Mouse (Mus musculus): ENCODE data around the gene Rnf8. TPM values are rescaled to one million over a fixed set of nuclear protein-coding genes. Genes with fewer than 3 reads are reported as not detected.

Gene Rnf8
- polyA plus RNA-seq, 1 experiment from 2014 or later: 98.2 TPM

GRCm38 (mm10) chr17:29628946-29629345, 14.4 kb downstream of the Rnf8 start:
- Histone ChIP-seq H3K36me3 (peaks cover 94% of the 10 kb centered on the region), H3K27ac (replicated peaks) (no peak overlapping the region), H3K27me3 (no peaks in the 10 kb centered on the region), H3K4me3 (no peak overlapping the region), H3K4me2 (replicated peaks) (no peak overlapping the region), H3K9me3 (no peaks in the 10 kb centered on the region), H3K4me1 (no peaks in the 10 kb centered on the region), H3K9ac (replicated peaks) (no peak overlapping the region)
- ATAC-seq (ENCODE audit: low FRiP score, low read depth): no peak
- 91% methylated on average over 5 of the region's 5 CpGs for WGBS

DNA sequence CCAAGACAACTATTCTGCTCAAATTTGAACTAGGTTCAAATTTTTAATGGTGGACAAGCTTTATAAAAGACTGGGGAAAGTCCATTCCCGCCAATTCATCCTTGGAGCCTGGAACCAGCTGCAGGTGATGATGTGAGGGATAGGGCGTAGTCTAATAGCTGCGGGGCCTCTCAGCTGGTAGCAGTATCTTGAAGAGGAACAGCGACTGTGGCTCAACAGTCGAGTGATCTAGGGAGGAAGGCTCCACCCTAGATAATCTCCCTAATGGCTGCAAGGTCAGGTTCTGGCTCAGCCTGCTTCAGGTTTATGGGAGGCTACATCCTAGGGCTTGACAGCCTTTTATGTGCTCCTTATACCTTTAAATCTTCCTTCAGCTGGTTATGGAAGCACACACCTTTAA, 15.0 kb downstream of the Rnf8 start:
- H3K4me3 ChIP-seq: no peak overlapping the region
- H3K36me3 ChIP-seq: peaks cover 94% of the 10 kb centered on the region
- no peaks in the 10 kb centered on the region for H3K4me1 ChIP-seq
- no peaks in the 10 kb centered on the region for H3K27me3 ChIP-seq
- no peak overlapping the region for H3K27ac ChIP-seq (replicated peaks)
- H3K9me3 ChIP-seq: no peaks in the 10 kb centered on the region
- WGBS: 89% methylated on average over 5 of the region's 5 CpGs
- no peak overlapping the region for H3K9ac ChIP-seq (replicated peaks)
- no peak for ATAC-seq (ENCODE audit: low FRiP score, low read depth)
- no peak overlapping the region for H3K4me2 ChIP-seq (replicated peaks)

DNA sequence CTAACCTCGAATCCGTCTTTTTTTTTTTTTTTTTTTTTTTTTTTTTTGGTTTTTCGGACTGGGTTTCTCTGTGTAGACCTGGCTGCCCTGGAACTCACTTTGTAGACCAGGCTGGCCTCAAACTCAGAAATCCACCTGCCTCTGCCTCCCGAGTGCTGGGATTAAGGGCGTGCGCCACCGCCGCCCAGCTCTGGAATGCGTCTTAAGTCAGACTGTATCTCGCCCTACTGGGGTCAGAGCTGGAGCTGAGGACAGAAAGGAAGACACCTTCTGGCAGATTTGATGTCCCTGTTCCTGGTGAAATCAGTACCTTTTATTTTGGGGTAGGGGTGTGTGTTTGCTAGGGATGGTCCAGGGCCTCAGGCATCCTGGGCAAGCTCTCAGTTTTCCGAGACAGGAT, 17.7 kb downstream of the Rnf8 start:
- H3K27ac ChIP-seq (replicated peaks): no peak overlapping the region
- H3K36me3 ChIP-seq: peaks cover 92% of the 10 kb centered on the region
- H3K4me1 ChIP-seq: no peaks in the 10 kb centered on the region
- 97% methylated on average over 11 of the region's 11 CpGs for WGBS
- H3K9me3 ChIP-seq: no peaks in the 10 kb centered on the region
- ATAC-seq (ENCODE audit: low FRiP score, low read depth): no peak
- H3K9ac ChIP-seq (replicated peaks): no peak overlapping the region
- H3K27me3 ChIP-seq: no peaks in the 10 kb centered on the region
- H3K4me2 ChIP-seq (replicated peaks): no peak overlapping the region
- H3K4me3 ChIP-seq: no peak overlapping the region

GRCm38 (mm10) chr17:29635492-29635891, 20.9 kb downstream of the Rnf8 start:
- Histone ChIP-seq H3K4me2 (replicated peaks) (no peak overlapping the region), H3K36me3 (peaks cover 86% of the 10 kb centered on the region), H3K4me1 (no peaks in the 10 kb centered on the region), H3K27ac (replicated peaks) (no peak overlapping the region), H3K9ac (replicated peaks) (no peak overlapping the region), H3K4me3 (no peak overlapping the region), H3K27me3 (no peaks in the 10 kb centered on the region), H3K9me3 (no peaks in the 10 kb centered on the region)
- no peak for ATAC-seq (ENCODE audit: low FRiP score, low read depth)
- WGBS: 92% methylated on average over 8 of the region's 8 CpGs

- H3K9ac ChIP-seq (replicated peaks): no peak overlapping the region
- no peak overlapping the region for H3K4me2 ChIP-seq (replicated peaks)
- no peak overlapping the region for H3K4me3 ChIP-seq
- H3K27ac ChIP-seq (replicated peaks): no peak overlapping the region
- WGBS: 78% methylated on average over 5 of the region's 5 CpGs
- no peaks in the 10 kb centered on the region for H3K9me3 ChIP-seq
- ATAC-seq (ENCODE audit: low FRiP score, low read depth): no peak
- peaks cover 86% of the 10 kb centered on the region for H3K36me3 ChIP-seq
- no peaks in the 10 kb centered on the region for H3K27me3 ChIP-seq
- no peaks in the 10 kb centered on the region for H3K4me1 ChIP-seq
Observed at GRCm38 (mm10) chr17:29636118-29636517, 21.5 kb downstream of the Rnf8 start.

GRCm38 (mm10) chr17:29637377-29637776, 22.8 kb downstream of the Rnf8 start:
- Histone ChIP-seq H3K9ac (replicated peaks) (no peak overlapping the region), H3K4me2 (replicated peaks) (no peak overlapping the region), H3K9me3 (no peaks in the 10 kb centered on the region), H3K27ac (replicated peaks) (no peak overlapping the region), H3K36me3 (peaks cover 88% of the 10 kb centered on the region), H3K27me3 (no peaks in the 10 kb centered on the region), H3K4me1 (no peaks in the 10 kb centered on the region), H3K4me3 (no peak overlapping the region)
- WGBS: 95% methylated on average over 4 of the region's 4 CpGs
- ATAC-seq (ENCODE audit: low FRiP score, low read depth): no peak

GRCm38 (mm10) chr17:29637895-29638294, 23.3 kb downstream of the Rnf8 start:
- peaks cover 89% of the 10 kb centered on the region for H3K36me3 ChIP-seq
- H3K4me3 ChIP-seq: no peak overlapping the region
- no peaks in the 10 kb centered on the region for H3K4me1 ChIP-seq
- H3K9ac ChIP-seq (replicated peaks): 0 out of 2 replicates have a peak overlapping the region, but pooled peaks have one; percentile 2
- no peak overlapping the region for H3K4me2 ChIP-seq (replicated peaks)
- 87% methylated on average over 8 of the region's 8 CpGs for WGBS
- H3K27me3 ChIP-seq: no peaks in the 10 kb centered on the region
- H3K9me3 ChIP-seq: no peaks in the 10 kb centered on the region
- ATAC-seq (ENCODE audit: low FRiP score, low read depth): no peak
- H3K27ac ChIP-seq (replicated peaks): no peak overlapping the region

DNA sequence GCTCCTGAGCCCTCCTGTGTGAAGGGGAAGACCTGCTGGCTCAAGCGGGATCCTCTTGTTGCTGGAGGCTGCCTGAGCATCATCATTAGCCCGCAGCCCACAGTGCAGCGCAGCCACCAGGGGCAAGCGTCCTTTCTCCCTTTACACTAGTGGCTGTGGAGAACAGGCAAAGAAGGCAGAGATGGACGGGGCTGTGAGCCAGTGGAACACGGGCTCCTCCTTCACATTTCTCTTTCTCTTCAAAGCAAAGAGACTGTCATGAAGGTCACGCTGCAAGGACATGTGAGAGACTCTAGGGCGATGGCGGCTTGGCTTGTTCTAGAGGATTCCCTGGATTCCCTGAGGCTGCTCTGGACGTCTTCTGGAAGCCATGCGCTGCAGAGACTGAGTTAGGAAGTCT, 26.4 kb downstream of the Rnf8 start:
- Histone ChIP-seq H3K27me3 (no peaks in the 10 kb centered on the region), H3K36me3 (peaks cover 67% of the 10 kb centered on the region)
- no peak for ATAC-seq (ENCODE audit: low FRiP score, low read depth)

GRCm38 (mm10) chr17:29642219-29642618, 27.6 kb downstream of the Rnf8 start:
- Histone ChIP-seq H3K9ac (replicated peaks) (no peak overlapping the region), H3K4me1 (no peaks in the 10 kb centered on the region), H3K27me3 (no peaks in the 10 kb centered on the region), H3K4me2 (replicated peaks) (no peak overlapping the region), H3K36me3 (peaks cover 61% of the 10 kb centered on the region), H3K9me3 (no peaks in the 10 kb centered on the region), H3K4me3 (no peak overlapping the region), H3K27ac (replicated peaks) (no peak overlapping the region)
- no peak for ATAC-seq (ENCODE audit: low FRiP score, low read depth)
- 74% methylated on average over 3 of the region's 3 CpGs for WGBS

More for the DNA sequence above, 26.4 kb downstream of the Rnf8 start:
- H3K9me3 ChIP-seq: no peaks in the 10 kb centered on the region
- no peak overlapping the region for H3K9ac ChIP-seq (replicated peaks)
- H3K4me1 ChIP-seq: no peaks in the 10 kb centered on the region
- H3K27ac ChIP-seq (replicated peaks): no peak overlapping the region
- WGBS: 97% methylated on average over 11 of the region's 11 CpGs
- H3K4me2 ChIP-seq (replicated peaks): no peak overlapping the region
- H3K4me3 ChIP-seq: no peak overlapping the region

DNA sequence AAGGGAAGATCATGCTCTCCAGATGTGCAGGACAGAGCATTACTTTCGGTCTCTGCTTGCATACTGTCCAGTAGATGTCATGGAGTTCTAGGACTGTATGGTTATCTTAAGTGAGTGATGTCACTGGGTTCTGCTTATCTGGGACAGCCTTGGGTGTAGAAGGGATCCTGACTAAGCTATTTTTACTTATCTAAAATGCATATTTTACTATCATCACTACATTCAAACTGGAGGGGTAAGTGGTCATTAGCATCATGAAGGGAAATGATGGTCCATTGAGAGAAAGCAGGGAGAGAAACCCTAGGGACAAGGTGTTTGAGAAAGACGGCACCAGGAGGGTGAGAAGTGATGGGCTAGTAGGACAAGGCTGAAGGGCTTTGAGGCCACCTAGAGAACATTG, 43.7 kb downstream of the Rnf8 start:
- Histone ChIP-seq H3K27ac (replicated peaks) (no peak overlapping the region), H3K4me1 (peaks cover 11% of the 10 kb centered on the region), H3K9me3 (no peaks in the 10 kb centered on the region), H3K36me3 (0 out of 2 replicates have a peak, but pooled peaks cover 5% of the 10 kb centered on the region), H3K27me3 (no peaks in the 10 kb centered on the region), H3K4me2 (replicated peaks) (no peak overlapping the region), H3K4me3 (no peak overlapping the region), H3K9ac (replicated peaks) (no peak overlapping the region)
- WGBS: 82% methylated on average over 2 of the region's 2 CpGs
- ATAC-seq (ENCODE audit: low FRiP score, low read depth): no peak

- peak; percentile 96 for ATAC-seq (ENCODE audit: low FRiP score, low read depth)
- H3K4me2 ChIP-seq (replicated peaks): peak within 1 kb of the TSS; percentile 94
- H3K4me1 ChIP-seq: peaks cover 11% of the 10 kb centered on the region
- peaks cover 13% of the 10 kb centered on the region for H3K36me3 ChIP-seq
- H3K27me3 ChIP-seq: no peaks in the 10 kb centered on the region
- WGBS: 2% methylated on average over 41 of the region's 41 CpGs
- no peaks in the 10 kb centered on the region for H3K9me3 ChIP-seq
- H3K9ac ChIP-seq (replicated peaks): peak within 1 kb of the TSS; percentile 96
- peak within 1 kb of the TSS; percentile 90 for H3K27ac ChIP-seq (replicated peaks)
- H3K4me3 ChIP-seq: peak within 1 kb of the TSS; percentile 71
Observed at GRCm38 (mm10) chr17:29660076-29660761, 45.6 kb downstream of the Rnf8 start, which contains the start of gene Cmtr1. Gene Cmtr1, plus strand, starts transcription at chr17:29660595.

GRCm38 (mm10) chr17:29660762-29661391, 46.3 kb downstream of the Rnf8 start:
- Histone ChIP-seq H3K4me2 (replicated peaks) (peak overlapping the region; percentile 94), H3K27me3 (no peaks in the 10 kb centered on the region), H3K27ac (replicated peaks) (peak overlapping the region; percentile 90), H3K36me3 (peaks cover 13% of the 10 kb centered on the region), H3K9me3 (no peaks in the 10 kb centered on the region), H3K9ac (replicated peaks) (peak overlapping the region; percentile 96), H3K4me3 (peak overlapping the region; percentile 71), H3K4me1 (peaks cover 11% of the 10 kb centered on the region)
- peak; percentile 79 for ATAC-seq (ENCODE audit: low FRiP score, low read depth)
- WGBS: under 1% methylated on average over 41 of the region's 41 CpGs

All from midbrain, embryonic 12.5 days (tissue).